Mouse (Mus musculus) gastrocnemius, postnatal 4 days (tissue): ENCODE results near the gene Hyal5. TPM values are rescaled to one million over a fixed set of nuclear protein-coding genes. Genes with fewer than 3 reads are reported as not detected.

Experiments
- DNase-seq, 2 experiments: peaks; one replicate each; pipeline ENCODE4 v3.0.0; 2021 to 2022; ENCODE audit warnings: low spot score in 2 of 2, mixed read lengths in 2 of 2
- long read RNA-seq, 2 experiments: library from polyadenylated mRNA; stranded (forward); transcript quantifications; one replicate each; pipeline ENCODE4 v2.0.0; 2021
- total RNA-seq, 2 experiments: library from RNA; stranded (reverse); gene quantifications; 2 replicates each; pipeline ENCODE4 v1.2.3; 2021

Hyal5 gene
- total RNA-seq, result not detected
- long read RNA-seq, experiment 1, result 0 reads
- long read RNA-seq, experiment 2, result 0 reads

DNA sequence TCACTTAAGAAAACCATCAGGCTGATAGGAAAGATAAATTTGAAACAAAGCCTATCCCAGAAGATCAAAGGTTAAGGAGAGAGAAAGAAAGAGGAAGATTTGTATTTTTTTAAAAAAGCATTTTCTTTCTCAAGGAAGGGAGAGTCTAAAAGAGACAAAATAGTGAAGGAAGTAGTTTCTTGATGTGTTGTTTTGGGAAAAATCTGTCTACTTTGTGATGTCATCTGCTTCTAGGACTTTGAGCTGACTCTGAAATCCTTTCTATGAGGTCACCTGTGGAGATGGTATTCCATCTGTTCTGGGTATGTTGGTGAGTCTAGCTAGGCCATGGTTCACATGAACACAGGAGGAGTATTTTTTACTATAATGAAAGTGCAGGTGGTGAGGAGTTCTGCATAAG, at the start of gene Hyal5:
Hyal5 (plus strand) TSS at position 301 of the 400 bp plus-strand sequence.
- DNase-seq, result no peak

DNA sequence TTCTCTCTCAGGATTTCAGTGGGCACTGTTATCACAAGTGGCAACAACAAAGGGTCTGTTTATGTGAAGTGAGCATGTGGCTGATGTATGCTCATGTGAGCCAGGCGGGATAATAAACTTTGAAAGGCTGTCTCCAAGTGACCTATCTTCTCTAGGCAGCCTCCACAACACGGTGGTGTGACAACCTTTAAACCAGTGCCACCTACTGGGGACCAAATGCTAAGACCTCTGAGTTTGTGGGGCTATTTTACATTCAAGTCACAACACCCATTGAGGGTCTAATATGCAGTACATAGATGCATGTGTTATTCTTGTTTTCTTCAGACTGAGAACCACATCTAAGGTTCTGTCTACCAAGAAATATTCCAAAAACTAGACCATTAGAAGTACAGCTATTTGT, 35.7 kb upstream of the Hyal5 start:
- DNase-seq, result no peak

DNA sequence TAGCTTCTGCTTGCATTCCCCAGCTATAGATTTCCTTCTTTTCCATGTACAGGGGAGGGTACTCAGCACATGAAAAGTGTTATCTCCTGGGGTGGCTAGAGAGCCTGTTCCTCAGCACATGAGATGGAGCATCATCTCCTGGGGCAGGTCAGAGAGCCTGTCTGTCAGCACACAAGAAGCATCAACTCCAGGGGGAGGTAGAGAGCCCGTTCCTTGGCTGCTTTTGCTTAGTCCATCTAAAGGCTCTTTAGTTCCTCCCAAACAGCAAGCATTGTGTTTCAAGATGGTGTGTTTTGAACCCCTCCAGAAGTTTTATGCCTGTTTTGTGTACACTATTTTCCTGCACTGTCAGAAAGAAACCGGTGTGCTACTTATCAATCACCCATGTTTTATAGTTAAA, 2.5 kb downstream of the Hyal5 start:
- no peak for DNase-seq

DNA sequence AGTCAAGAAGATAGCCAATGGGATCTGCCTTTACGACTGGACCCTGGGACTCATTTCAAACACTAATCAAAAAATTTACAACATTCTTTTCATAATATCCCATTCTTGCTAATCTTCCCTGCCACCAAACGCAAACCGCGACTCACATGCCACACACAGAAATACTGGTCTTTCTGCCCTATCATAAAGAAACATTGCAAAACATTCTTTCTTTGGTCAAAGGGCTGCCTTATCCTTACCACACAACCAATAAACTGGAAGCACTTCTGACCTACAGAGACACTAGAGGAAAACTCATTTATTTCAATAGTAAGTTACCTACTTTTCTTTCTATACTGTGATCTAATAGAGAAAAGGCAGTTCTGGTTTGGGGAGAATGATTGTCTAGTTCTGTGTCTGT, 5.9 kb downstream of the Hyal5 start:
- DNase-seq, result no peak

DNA sequence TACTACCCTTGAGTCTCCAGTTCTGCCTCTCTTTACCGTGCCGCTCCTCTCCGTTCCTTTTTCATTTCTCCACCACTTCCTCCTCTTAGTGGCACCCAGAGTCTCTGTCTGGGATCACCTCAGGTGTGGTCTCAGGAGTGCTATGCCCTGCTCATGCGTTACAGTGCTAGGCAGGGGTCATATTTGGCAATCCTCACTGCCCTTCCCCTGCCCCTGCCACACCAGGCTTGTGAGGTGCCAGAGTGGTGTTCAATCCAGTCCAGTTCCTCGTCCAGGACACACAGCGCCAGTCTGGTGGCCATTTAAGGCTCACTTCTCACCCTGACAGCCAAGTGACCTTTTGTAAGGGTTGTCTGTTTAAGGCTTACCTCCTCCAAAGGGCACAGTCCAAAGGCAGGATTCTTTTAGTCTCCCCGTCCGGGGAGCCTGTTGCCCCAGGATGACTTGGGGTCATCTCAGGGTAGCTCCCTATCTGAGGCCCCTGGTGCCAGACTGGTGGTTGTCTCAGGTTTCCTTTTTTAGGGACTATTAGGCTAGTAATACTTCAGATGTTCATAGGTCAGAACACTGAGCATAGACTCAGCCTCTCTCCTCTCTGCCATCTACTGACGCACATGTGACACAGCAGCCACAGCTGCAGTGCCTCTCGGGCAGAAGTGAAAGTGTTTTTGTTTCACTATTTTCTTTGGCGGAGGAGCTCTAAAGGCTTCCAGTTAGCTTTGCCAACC, 36.5 kb downstream of the Hyal5 start:
- no peak for DNase-seq

DNA sequence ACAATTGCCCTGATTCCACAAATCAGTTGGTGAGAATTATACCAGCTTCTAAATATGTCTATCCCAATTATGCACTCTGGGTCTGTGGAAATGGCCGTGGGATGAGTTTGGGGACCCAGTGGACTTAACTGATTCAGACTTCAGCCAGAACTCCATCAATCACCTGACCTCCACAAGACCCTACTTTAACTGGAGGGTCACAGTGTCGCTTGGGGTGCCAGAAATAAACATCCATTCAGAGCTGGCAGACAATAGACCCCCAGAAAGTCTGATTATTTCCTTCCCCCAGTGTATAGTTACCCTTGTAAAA, 37.0 kb downstream of the Hyal5 start:
- DNase-seq, result no peak

DNA sequence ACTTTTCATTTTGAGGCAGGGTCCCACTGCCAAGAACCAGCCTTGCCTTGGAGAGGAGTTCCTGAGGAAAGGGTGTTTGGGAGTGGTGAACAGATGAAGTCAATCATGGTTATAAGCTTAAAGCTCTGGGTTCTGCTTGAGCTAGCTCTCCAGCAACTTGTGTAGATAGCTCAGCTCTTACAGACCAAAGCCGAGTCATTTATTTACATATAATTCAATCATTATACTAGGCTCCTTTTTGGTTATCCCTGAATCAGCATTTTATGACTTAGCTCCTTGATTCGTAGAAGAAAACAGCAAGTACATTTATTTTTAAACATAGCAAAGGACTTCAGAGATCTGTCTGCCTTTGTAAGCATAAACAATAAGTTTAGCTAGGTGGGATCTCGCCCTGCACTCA, 47.3 kb downstream of the Hyal5 start:
- no peak for DNase-seq

DNA sequence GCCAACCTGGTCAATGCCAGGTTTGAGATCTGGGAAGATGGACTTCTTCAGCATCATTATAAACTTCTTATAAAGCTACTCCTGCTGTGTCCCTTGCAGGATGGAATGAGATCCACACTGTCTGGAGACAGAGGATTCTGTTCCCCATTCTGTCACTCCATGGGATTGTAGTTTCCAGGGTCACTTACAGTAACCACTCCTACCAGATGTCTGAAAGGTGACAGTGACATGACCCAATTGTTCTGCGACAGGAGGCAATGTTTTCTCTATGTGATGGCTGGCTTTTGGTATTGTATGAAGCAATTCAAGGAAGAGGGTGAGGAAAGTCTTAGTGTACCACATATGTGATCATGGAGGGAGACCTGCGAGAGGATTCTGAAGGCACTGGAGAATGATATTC, 50.0 kb downstream of the Hyal5 start:
- no peak for DNase-seq

DNA sequence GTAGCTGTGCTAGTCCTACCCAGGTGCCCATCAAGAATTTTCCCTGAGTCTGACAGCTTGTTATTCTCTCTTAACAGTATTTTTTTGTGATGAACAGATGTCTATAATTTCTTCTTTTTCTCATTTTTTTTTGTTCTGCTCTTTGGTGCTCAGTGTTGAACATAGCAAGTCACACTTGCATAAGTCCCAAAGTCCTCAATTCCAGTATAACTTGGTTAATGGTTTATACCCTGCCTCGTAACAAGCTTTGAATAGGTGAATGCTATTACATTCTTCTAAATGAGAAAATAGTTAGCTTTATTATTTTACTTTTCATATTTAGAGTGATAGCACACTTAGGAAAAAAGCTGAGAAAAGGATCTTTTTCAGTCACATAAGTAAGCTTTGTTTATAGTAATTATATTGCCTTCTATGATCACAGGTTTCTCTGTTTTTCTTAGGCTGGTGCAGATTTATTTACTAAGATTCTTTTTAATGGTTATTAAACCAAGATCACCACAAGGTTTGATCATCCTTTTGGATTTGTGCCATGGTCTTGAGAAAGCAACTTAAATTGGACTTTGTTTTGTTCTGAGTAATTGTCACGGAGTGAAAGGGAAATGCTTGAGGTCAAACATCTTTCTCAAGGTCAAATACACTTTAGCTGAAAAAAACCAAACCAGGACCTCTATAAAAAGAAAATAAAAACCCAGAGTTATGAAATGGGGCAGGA, 52.4 kb downstream of the Hyal5 start:
- no peak for DNase-seq

DNA sequence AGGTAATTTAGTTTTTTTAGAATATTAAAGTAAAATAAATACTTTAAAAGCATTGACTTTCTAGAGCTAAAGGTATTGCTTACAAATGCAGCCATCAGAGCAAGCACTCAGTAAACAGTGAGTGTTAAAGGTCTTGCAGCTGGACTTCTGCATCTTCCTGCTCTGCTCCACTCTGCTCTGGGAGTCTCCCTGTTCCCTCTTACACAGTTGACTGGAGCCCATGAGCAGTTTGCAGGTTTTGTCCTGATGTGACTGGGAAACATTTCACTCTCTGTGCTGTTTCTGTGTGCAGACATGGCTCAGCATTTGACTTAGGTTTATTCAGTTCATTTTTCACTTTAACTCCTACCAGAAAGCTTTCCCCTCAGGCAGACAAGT, 52.9 kb downstream of the Hyal5 start:
- DNase-seq, result no peak

DNA sequence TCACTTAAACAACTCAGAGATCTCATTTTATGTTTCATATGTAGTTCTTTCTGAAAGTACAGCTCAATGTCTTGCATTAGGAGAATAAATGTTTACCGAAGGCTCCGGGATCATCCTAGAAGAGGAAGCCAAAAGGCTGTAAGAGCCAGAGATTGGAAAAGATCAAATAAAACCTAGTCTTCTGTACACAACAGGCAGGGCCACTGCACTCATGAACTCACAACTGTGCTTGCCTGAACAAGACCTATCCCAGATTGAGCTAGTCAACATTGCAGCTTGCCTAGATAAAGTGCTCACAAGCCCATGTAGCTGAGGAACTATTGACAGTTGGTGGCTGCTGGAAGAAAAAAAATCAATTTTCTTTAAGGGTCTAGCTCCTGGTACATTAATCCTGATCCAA, 55.8 kb downstream of the Hyal5 start:
- no peak for DNase-seq

DNA sequence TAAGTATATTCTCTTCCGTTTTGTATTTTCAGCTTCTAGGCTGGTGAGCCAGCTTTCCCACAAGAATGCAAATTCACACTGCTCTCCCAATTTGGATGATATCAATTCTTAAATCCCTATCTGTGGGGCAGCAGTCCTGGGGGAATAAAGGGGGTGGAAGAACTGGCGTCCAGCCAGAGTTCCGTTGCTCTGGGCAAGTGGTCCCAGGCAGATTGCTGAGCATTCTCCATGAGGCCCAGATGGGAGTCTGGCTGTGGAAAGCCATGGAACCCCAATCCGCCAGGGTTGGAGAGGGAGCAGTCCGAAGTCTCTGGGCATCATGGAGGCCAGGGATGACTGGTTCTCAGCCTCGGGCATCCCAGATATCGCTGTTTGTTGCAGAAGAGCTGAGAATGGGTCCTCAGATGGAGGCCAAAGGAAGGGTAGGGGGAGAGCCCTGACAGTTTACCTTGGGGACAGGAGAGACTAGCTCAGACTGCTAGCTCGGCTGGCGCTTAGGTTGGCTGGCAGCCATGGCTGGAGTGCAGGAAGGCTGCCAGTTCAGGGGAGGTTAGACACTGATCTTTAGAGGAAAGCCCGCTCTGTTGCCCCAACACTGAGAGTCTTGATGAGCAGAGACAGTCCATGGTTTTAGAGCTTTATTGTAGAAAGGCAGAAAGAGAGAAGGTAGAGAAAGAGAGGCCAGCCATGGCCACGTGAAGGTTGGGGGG, 67.4 kb downstream of the Hyal5 start:
- no peak for DNase-seq

Other genes starting within 250 kb of the Hyal5 start
- gene Wasl, start 193.0 kb upstream of the Hyal5 start, total RNA-seq, result 10 to 100 TPM; 33.1 to 38.7 TPM
- gene Hyal6, start 124.8 kb upstream of the Hyal5 start, total RNA-seq, result not detected
- not detected for gene Hyal4, start 109.7 kb upstream of the Hyal5 start, total RNA-seq
- gene Spam1, start 66.8 kb upstream of the Hyal5 start, total RNA-seq, result not detected
- gene Tmem229a, start 98.3 kb downstream of the Hyal5 start, total RNA-seq, result under 1 TPM; 0.83 to 0.91 TPM